Mouse (Mus musculus) cerebellum, adult 11 months (tissue): ENCODE data around the gene Dnah12.
"Not testable (repeated sequence)": the region's sequence is repeated elsewhere in the genome, so short reads cannot be mapped to it uniquely, and the experiment has no call there.

Experiments used
- DNase-seq: peaks from one replicate; pipeline ENCODE4 v3.0.0; 2022

Gene Dnah12

GRCm38 (mm10) chr14:26692974-26693373 lies at the start of gene Dnah12:
Gene Dnah12, plus strand, starts transcription at chr14:26693274.
- no peak for DNase-seq

GRCm38 (mm10) chr14:26645989-26646650 lies 47.0 kb upstream of the Dnah12 start:
- no peak for DNase-seq

- DNase-seq, result no peak
Observed at GRCm38 (mm10) chr14:26647811-26648210, 45.3 kb upstream of the Dnah12 start.

GRCm38 (mm10) chr14:26651901-26652300 lies 41.2 kb upstream of the Dnah12 start:
- no peak for DNase-seq

- DNase-seq, result no peak
Observed at GRCm38 (mm10) chr14:26658178-26658577, 34.9 kb upstream of the Dnah12 start.

- DNase-seq, result no peak
Observed at GRCm38 (mm10) chr14:26660233-26660632, 32.8 kb upstream of the Dnah12 start.

- no peak for DNase-seq
Observed at GRCm38 (mm10) chr14:26662016-26662415, 31.1 kb upstream of the Dnah12 start.

GRCm38 (mm10) chr14:26662488-26662887 lies 30.6 kb upstream of the Dnah12 start:
- DNase-seq, result no peak

- DNase-seq, result no peak
Observed at GRCm38 (mm10) chr14:26663851-26664250, 29.2 kb upstream of the Dnah12 start.

GRCm38 (mm10) chr14:26667991-26668370 lies 25.1 kb upstream of the Dnah12 start:
- DNase-seq, result no peak

- peak; percentile 22 for DNase-seq
Observed at GRCm38 (mm10) chr14:26668371-26669291, 24.4 kb upstream of the Dnah12 start.

- DNase-seq, result peak; percentile 85
Observed at GRCm38 (mm10) chr14:26669292-26670073, 23.6 kb upstream of the Dnah12 start, which contains the start of gene Pde12. Gene Pde12, minus strand, starts transcription at chr14:26669883.

GRCm38 (mm10) chr14:26670964-26671363 lies 22.1 kb upstream of the Dnah12 start:
- DNase-seq, result no peak

- DNase-seq, result not testable (repeated sequence)
Observed at GRCm38 (mm10) chr14:26671870-26672615, 21.0 kb upstream of the Dnah12 start.

- DNase-seq, result not testable (repeated sequence)
Observed at GRCm38 (mm10) chr14:26674476-26675169, 18.5 kb upstream of the Dnah12 start.

- peak; percentile 7 for DNase-seq
Observed at GRCm38 (mm10) chr14:26675371-26675770, 17.7 kb upstream of the Dnah12 start.

- DNase-seq, result no peak
Observed at GRCm38 (mm10) chr14:26675791-26676190, 17.3 kb upstream of the Dnah12 start.

GRCm38 (mm10) chr14:26690727-26691126 lies 2.3 kb upstream of the Dnah12 start:
- DNase-seq, result no peak

GRCm38 (mm10) chr14:26691363-26691762 lies 1.7 kb upstream of the Dnah12 start:
- no peak for DNase-seq

GRCm38 (mm10) chr14:26697912-26698311 lies 4.8 kb downstream of the Dnah12 start:
- no peak for DNase-seq

- not testable (repeated sequence) for DNase-seq
Observed at GRCm38 (mm10) chr14:26705246-26705645, 12.2 kb downstream of the Dnah12 start.

- DNase-seq, result not testable (repeated sequence)
Observed at GRCm38 (mm10) chr14:26719696-26720095, 26.6 kb downstream of the Dnah12 start.
